Mouse (Mus musculus) stomach, embryonic 14.5 days (tissue): ENCODE measurements around the gene Sdsl. TPM values are rescaled to one million over a fixed set of nuclear protein-coding genes. Genes with fewer than 3 reads are reported as not detected.

ENCODE experiments used
- ATAC-seq: fragments of 200-750 bp; cut with Nextera tagmentation; 2 replicates; pipeline ENCODE4 v1.8.0; 2017; ENCODE audit warnings: low read depth, moderate TSS enrichment; ENCODE audit not compliant: insufficient number of reproducible peaks, insufficient read depth, low FRiP score
- H3K27ac ChIP-seq: fragments of 300-500 bp; sonication (generic); 2 replicates; pipeline ENCODE4 v1.5.1; 2014; ENCODE audit warnings: mild to moderate bottlenecking, low read length, moderate library complexity, mixed read lengths
- H3K27me3 ChIP-seq: fragments of 300-500 bp; sonication (generic); 2 replicates; pipeline ENCODE4 v1.6.1; 2014; ENCODE audit warnings: low read length, control low read depth, mixed read lengths; ENCODE audit not compliant: control insufficient read depth, insufficient read depth
- H3K36me3 ChIP-seq: fragments of 300-500 bp; sonication (generic); 2 replicates; pipeline ENCODE4 v1.6.1; 2014; ENCODE audit warnings: mild to moderate bottlenecking, control low read depth, low read length, moderate library complexity, mixed read lengths; ENCODE audit not compliant: control insufficient read depth, insufficient read depth
- H3K4me1 ChIP-seq: fragments of 300-500 bp; sonication (generic); 2 replicates; pipeline ENCODE4 v1.6.1; 2014; ENCODE audit warnings: low read length, control low read depth, mixed read lengths; ENCODE audit not compliant: control insufficient read depth, insufficient read depth
- H3K4me2 ChIP-seq: fragments of 300-500 bp; sonication (generic); replicated peaks from 2 replicates; pipeline ENCODE4 v1.6.1; 2014; ENCODE audit warnings: low read depth, low read length, control low read depth
- H3K4me3 ChIP-seq: fragments of 300-500 bp; sonication (generic); 2 replicates; pipeline ENCODE4 v1.5.1; 2014; ENCODE audit warnings: low read depth, low read length, control low read depth
- H3K9ac ChIP-seq: fragments of 300-500 bp; sonication (generic); replicated peaks from 2 replicates; pipeline ENCODE4 v1.6.1; 2014; ENCODE audit warnings: low read depth, mild to moderate bottlenecking, control low read depth, low read length, moderate library complexity, mixed read lengths
- H3K9me3 ChIP-seq: fragments of 300-500 bp; sonication (generic); 2 replicates; pipeline ENCODE4 v1.6.1; 2016; ENCODE audit warnings: low read depth, low read length, control low read depth; ENCODE audit not compliant: control insufficient read depth
- WGBS: fragments of 180-500 bp; shearing (Covaris S2); extraction: QIAGEN DNeasy Blood & Tissue Kit; methylation state at CpG from one replicate; pipeline ENCODE4 v1.1.7; 2014; 5-methylcytosine and 5-hydroxymethylcytosine counted together
- polyA plus RNA-seq: library from polyadenylated mRNA; unstranded; fragments of >200 nt; fragmentation: Nextera tagmentation; extraction: Ambion mirVana; gene quantifications from 2 replicates; pipeline ENCODE4 v1.2.1, GENCODE M21; 2014

The Sdsl gene
- polyA plus RNA-seq, result 5.7 and 5.8 TPM in 2 replicates

DNA sequence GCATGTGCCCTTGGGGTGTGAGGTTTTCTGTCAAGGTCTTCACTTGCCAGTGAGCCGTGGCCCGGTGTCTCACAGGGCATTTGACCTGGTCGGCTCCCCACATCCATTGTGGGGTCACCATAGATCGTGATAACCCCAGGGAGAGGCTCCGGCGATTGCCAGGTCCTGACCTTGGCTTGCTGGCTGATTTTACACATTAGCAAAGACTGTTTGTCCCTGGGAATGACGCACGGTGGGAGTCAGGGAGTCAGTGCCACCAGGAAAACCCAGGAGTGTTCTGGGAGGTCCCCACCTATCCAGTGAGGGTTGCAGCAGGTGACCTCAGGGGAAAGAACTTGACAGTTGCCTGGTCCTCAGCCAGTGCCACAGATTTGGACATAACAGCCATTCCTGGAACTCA lies at the start of gene Sdsl:
Gene Sdsl, minus strand, starts transcription at position 41 of the 400 bp plus-strand sequence.
- no peaks in the 10 kb centered on the region for H3K4me1 ChIP-seq
- no peak for ATAC-seq
- H3K27me3 ChIP-seq, result no peaks in the 10 kb centered on the region
- no peak within 1 kb of the TSS for H3K27ac ChIP-seq
- H3K9me3 ChIP-seq, result no peaks in the 10 kb centered on the region
- H3K9ac ChIP-seq, result no peak within 1 kb of the TSS
- WGBS, result 69% methylated on average over 8 of the region's 8 CpGs
- H3K4me2 ChIP-seq, result no peak within 1 kb of the TSS
- no peak within 1 kb of the TSS for H3K4me3 ChIP-seq
- H3K36me3 ChIP-seq, result no peaks in the 10 kb centered on the region

DNA sequence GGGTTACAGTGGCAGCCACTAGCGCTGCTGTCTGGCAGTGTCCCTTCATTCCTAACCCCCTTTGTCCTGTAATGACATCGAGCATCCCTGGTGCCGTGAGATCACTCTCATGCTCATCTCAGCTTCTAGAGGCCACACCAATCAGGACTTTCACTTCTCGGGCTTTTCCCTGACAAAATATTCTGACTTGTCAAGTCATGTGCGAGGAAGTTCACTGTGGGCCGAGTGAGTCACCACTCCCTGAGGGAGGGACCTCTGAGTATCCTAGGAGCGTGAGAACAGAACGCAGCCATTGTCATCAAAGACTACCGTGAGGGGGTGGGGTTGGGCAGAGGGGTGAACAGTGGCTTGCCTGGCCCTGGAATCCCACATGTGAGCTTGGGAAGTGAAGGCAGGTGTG lies 44.9 kb upstream of the Sdsl start:
- no peak for ATAC-seq
- 61% methylated on average over 9 of the region's 9 CpGs for WGBS
- H3K9ac ChIP-seq, result no peak overlapping the region
- no peak overlapping the region for H3K4me3 ChIP-seq
- no peaks in the 10 kb centered on the region for H3K9me3 ChIP-seq
- no peaks in the 10 kb centered on the region for H3K27me3 ChIP-seq
- no peak overlapping the region for H3K4me2 ChIP-seq
- no peaks in the 10 kb centered on the region for H3K36me3 ChIP-seq
- H3K4me1 ChIP-seq, result peaks cover 22% of the 10 kb centered on the region
- 0 out of 2 replicates have a peak overlapping the region, but pooled peaks have one; percentile 10 for H3K27ac ChIP-seq

DNA sequence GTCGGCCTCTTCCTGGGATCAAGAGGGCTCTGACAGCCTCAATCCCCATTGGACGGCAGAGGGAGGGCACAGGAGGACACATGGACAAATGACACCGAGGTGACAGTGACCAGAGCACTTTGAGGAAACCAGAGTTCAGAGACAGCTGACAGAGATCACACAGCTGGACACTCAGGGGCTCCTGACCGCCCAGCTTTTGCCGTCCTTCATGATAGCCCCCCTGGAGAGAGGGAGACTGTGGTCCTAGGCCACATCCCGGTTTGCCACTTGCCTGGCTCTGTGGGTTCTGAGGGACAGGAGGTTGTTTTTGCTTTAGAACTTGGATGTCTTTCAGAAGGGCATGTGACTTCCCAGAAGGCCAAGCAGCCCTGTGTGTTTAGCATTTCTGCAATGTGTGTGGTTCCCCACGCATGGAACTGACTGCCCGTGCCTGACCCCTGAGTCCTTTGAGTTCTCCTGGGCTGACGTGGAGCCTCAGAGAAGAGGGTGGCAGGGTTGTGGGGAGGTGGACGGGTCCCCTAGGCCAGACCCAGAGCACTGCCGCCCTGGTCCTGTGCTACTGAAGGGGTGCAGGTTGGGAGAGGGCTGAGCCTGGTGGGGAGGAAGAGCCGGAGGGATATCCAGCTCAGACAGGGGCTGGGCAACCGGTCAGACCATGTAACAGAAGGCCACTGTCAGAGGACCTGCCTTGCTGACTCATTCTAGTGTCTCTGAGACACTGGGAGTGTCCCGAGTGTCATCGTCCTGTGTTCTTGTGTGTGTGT lies 43.8 kb upstream of the Sdsl start:
- Histone ChIP-seq H3K27me3 (no peaks in the 10 kb centered on the region), H3K4me3 (no peak overlapping the region), H3K36me3 (no peaks in the 10 kb centered on the region), H3K9ac (no peak overlapping the region), H3K27ac (no peak overlapping the region), H3K4me1 (peaks cover 29% of the 10 kb centered on the region), H3K9me3 (no peaks in the 10 kb centered on the region), H3K4me2 (no peak overlapping the region)
- WGBS, result 47% methylated on average over 15 of the region's 15 CpGs
- no peak; the same call in 1 of the 2 replicates for ATAC-seq

DNA sequence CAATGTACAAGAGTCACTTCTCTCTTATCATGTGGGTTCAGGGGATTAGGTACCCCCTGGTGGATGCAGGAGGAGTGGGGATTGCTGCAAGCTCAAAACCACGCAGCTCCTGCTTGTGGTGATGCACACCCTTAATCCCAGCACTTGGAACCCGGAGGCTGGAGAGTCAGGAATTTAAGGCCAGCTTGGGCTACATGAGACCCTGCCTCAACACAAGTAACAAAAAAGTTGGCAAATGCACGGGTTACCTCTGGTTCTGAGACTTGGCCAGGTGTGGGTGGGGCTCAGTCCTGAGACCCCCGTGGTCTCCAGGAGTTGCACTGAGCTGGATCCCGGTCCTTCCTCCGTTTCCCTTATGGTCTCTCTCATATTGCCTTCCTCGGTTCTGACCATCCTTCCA lies 42.8 kb upstream of the Sdsl start:
- WGBS, result 77% methylated on average over 7 of the region's 7 CpGs
- peaks cover 29% of the 10 kb centered on the region for H3K4me1 ChIP-seq

DNA sequence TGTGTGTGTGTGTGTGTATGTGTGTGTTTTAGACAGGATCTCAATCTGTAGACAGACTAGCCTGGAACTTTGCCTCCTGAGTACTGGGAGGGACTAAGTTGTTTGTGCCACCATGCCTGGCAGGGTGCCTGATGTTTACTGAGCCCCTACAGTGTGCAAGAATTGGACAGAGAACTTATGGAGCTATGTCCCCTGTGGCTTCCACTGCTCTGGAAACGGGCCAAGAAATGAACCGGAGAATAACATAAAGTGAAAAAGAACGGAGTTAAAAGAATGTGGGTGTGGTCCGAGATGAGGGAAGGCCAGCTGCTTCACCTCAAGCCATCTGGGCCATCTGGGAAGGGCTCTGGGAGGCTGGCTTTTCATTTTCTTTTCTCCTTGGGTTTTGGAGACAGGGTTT lies 42.1 kb upstream of the Sdsl start:
- Histone ChIP-seq H3K4me2 (no peak overlapping the region), H3K9me3 (no peaks in the 10 kb centered on the region), H3K4me3 (no peak overlapping the region), H3K36me3 (no peaks in the 10 kb centered on the region), H3K9ac (no peak overlapping the region), H3K27me3 (no peaks in the 10 kb centered on the region), H3K4me1 (peaks cover 29% of the 10 kb centered on the region), H3K27ac (peak overlapping the region; percentile 63; the same call in 1 of the 2 replicates)
- WGBS, result 4% methylated on average over 4 of the region's 4 CpGs
- ATAC-seq, result no peak

More for the DNA sequence above, 42.8 kb upstream of the Sdsl start:
- peak overlapping the region; percentile 63; the same call in 1 of the 2 replicates for H3K27ac ChIP-seq
- ATAC-seq, result no peak
- H3K27me3 ChIP-seq, result no peaks in the 10 kb centered on the region
- H3K4me3 ChIP-seq, result no peak overlapping the region
- no peaks in the 10 kb centered on the region for H3K36me3 ChIP-seq
- H3K9me3 ChIP-seq, result no peaks in the 10 kb centered on the region
- H3K4me2 ChIP-seq, result no peak overlapping the region
- H3K9ac ChIP-seq, result no peak overlapping the region

DNA sequence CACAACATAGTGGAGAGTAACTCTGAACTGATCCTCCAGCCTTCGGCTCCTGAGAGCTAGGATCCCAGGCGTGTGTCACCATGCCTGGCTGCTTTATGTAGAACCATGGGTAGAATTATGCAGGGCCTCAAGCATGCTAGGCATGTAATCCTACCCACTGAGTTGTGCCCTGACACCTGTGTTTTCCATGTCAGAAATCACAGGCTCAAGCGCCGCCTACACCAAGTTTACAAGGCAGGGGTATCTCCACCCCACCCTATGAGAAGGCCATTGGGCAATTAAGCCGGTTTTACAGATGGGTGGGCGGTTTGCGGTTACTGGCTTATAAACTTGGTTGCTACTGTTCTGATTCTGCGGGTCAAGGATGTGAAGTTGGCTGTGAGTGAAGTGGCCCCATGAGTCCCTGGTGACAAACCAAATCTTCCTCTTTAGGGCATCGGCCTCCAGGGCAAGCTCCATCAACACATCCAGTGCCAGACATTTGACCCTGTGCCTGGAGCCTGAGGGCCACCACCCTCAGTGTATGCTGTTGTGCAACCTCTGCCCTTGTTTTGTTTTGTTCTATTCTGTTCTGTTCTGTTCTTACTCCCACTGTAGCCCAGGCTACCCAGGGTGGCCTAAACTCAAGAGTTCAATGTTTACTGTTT lies 41.5 kb upstream of the Sdsl start:
- H3K4me3 ChIP-seq, result no peak overlapping the region
- ATAC-seq, result no peak
- no peak overlapping the region for H3K4me2 ChIP-seq
- no peaks in the 10 kb centered on the region for H3K36me3 ChIP-seq
- H3K4me1 ChIP-seq, result peaks cover 29% of the 10 kb centered on the region
- H3K27me3 ChIP-seq, result no peaks in the 10 kb centered on the region
- no peak overlapping the region for H3K9ac ChIP-seq
- no peak overlapping the region; the same call in 1 of the 2 replicates for H3K27ac ChIP-seq
- no peaks in the 10 kb centered on the region for H3K9me3 ChIP-seq
- WGBS, result 90% methylated on average over 9 of the region's 9 CpGs

DNA sequence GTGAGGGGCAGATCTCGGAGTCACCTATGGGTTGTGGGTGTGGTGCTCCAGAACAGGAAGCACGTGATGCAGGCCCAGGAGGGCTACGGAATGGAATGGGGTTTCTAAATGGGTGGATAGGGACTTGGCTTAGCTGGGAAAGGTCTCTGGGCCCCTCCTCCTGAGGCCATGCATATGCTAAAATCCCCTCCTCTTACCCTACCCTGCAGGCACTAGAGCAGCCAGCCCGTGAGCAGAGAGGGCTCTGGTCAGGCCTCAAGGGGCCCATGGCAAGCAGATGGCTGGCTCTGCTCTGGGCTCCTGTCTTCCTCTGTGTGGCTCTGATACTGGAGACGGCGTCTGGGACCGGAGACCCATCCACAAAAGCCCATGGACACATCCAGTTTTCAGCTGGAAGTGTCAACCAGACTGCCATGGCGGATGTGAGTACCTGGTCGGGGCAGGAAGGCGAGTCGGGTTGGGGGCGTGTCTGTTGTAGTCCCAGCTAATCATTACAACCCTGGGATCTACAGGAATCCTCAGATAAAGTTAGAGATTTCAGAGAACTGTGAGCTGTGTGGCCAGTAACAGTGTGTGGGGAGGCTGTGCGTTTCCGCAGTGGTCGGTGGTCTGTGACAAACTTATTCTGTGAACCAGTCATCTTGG lies 40.4 kb upstream of the Sdsl start:
- H3K27me3 ChIP-seq, result no peaks in the 10 kb centered on the region
- no peak overlapping the region for H3K9ac ChIP-seq
- no peak for ATAC-seq
- no peaks in the 10 kb centered on the region for H3K9me3 ChIP-seq
- no peak overlapping the region for H3K27ac ChIP-seq
- H3K4me3 ChIP-seq, result no peak overlapping the region
- no peak overlapping the region for H3K4me2 ChIP-seq
- no peaks in the 10 kb centered on the region for H3K36me3 ChIP-seq
- H3K4me1 ChIP-seq, result peaks cover 29% of the 10 kb centered on the region
- 54% methylated on average over 15 of the region's 15 CpGs for WGBS

DNA sequence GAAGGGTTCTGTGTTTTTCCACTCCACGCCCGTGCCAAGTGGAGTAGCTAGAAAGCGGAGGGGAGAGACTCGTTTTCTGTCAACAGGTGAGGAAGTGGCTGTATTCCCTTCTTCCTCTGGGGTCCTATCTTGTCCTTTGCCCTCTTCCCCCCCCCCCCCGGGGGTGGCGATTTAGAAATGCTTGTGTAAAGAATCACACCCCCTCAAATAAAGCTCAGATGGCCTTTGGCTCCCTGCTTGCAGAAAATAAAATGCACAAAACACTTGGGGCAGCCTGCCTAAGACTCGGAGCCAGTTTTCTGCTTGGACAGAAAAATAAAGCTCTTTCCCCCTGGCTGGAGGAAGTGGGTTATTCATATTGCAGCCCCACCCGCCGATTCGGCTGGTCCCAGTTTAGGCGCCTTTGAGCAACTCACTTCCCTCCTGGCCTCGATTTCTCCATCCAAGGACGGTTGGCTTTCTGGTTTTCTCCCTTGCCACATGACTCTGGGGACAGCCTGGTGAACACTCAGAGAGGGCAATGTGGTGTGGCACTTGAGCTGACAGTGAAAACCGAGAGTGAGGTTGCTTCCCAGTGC lies 39.1 kb upstream of the Sdsl start:
- 27% methylated on average over 14 of the region's 14 CpGs for WGBS
- ATAC-seq, result no peak

More for the DNA sequence above, 39.1 kb upstream of the Sdsl start:
- Histone ChIP-seq H3K4me3 (peak overlapping the region; percentile 47), H3K27ac (no peak overlapping the region), H3K36me3 (no peaks in the 10 kb centered on the region), H3K27me3 (no peaks in the 10 kb centered on the region), H3K4me1 (peaks cover 29% of the 10 kb centered on the region), H3K9me3 (no peaks in the 10 kb centered on the region), H3K9ac (no peak overlapping the region; the same call in 1 of the 2 replicates), H3K4me2 (peak overlapping the region; percentile 62)
